In genomic region chr3:104758406-104758805, GRCm38 (mm10) we compare ENCODE assay signal across 8 mouse cellular contexts. TPM values are rescaled to one million over a fixed set of nuclear protein-coding genes. Genes with fewer than 3 reads are reported as not detected.
DNase-seq lines count a peak whose midpoint lies in the region; ATAC-seq lines count a peak whose summit lies in the region.

No protein-coding gene starts in this region.

- 2% methylated on average over 27 of the region's 27 CpGs for WGBS in hindbrain, embryonic 12.5 days

- peak overlapping the region; percentile 55 for H3K4me2 ChIP-seq in hindbrain, embryonic 12.5 days (replicated peaks)

- peaks cover 30% of the 10 kb centered on the region for H3K27me3 ChIP-seq in hindbrain, embryonic 12.5 days

- DNase-seq in WW6 (ENCODE audit: low read depth, low spot score) = peak; percentile 66
- DNase-seq in cerebellum, postnatal 14 days = peak; percentile 86 to 91
- DNase-seq in frontal cortex, postnatal 14 days (ENCODE audit: low spot score in 2 of 2) = peak; percentile 18 to 58
- DNase-seq in layer of hippocampus, postnatal 36 days = peak; percentile 53
- peak; percentile 70 to 76 for DNase-seq in lung, postnatal 4 days
- DNase-seq in right cerebral cortex, adult 2 months (ENCODE audit: low spot score in 2 of 2) = peak; percentile 47 to 55
- DNase-seq in urinary bladder, postnatal 36 days (ENCODE audit: low spot score in 2 of 2) = peak; percentile 33 to 66

- no peak overlapping the region for H3K27ac ChIP-seq in hindbrain, embryonic 12.5 days

- no peaks in the 10 kb centered on the region for H3K36me3 ChIP-seq in hindbrain, embryonic 12.5 days

- no peaks in the 10 kb centered on the region for H3K9me3 ChIP-seq in hindbrain, embryonic 12.5 days (replicated peaks)

- peaks cover 10% of the 10 kb centered on the region; the same call in 1 of the 2 replicates for H3K4me1 ChIP-seq in hindbrain, embryonic 12.5 days

- peak overlapping the region; percentile 24; the same call in 1 of the 2 replicates for H3K9ac ChIP-seq in hindbrain, embryonic 12.5 days

- H3K4me3 ChIP-seq in hindbrain, embryonic 12.5 days = peak overlapping the region; percentile 32

- peak; percentile 81 for ATAC-seq in hindbrain, embryonic 12.5 days (ENCODE audit: low FRiP score)

RNA-seq across cellular contexts. Expression of gene Ppm1j, which starts 22.4 kb away (rescaled TPM):
- 1.4 and 2.0 TPM in 2 replicates for polyA plus RNA-seq in hindbrain, embryonic 12.5 days (2016; fragmentation: Nextera tagmentation; extraction: Ambion mirVana)
- under 1 TPM in 1 of 2 experiments, not detected in 1; 0.25 TPM for total RNA-seq in layer of hippocampus, postnatal 36 days (2021)

RNA-seq across cellular contexts. Expression of gene Fam19a3, which starts 23.2 kb away (rescaled TPM):
- 0.06 TPM in 1 of 2 replicates, not detected in the other for polyA plus RNA-seq in hindbrain, embryonic 12.5 days (2016; fragmentation: Nextera tagmentation; extraction: Ambion mirVana)
- total RNA-seq in layer of hippocampus, postnatal 36 days (2021) = not detected

RNA-seq across cellular contexts. Expression of gene Rhoc, which starts 29.8 kb away (rescaled TPM):
- 112 and 121 TPM in 2 replicates for polyA plus RNA-seq in hindbrain, embryonic 12.5 days (2016; fragmentation: Nextera tagmentation; extraction: Ambion mirVana)
- total RNA-seq in layer of hippocampus, postnatal 36 days (2021) = 10 to 100 TPM; 24.0 to 24.3 TPM

RNA-seq across cellular contexts. Expression of gene Mov10, which starts 60.0 kb away (rescaled TPM):
- 27.1 and 38.0 TPM in 2 replicates for polyA plus RNA-seq in hindbrain, embryonic 12.5 days (2016; fragmentation: Nextera tagmentation; extraction: Ambion mirVana)
- total RNA-seq in layer of hippocampus, postnatal 36 days (2021) = 10 to 100 TPM in 1 of 2 experiments, 1 to 10 TPM in 1; 8.4 to 12.9 TPM

Comparison
In these comparisons a context has a peak if more than half of its experiments do, and no peak if none do; other contexts are left out.
1. DNase-seq: peak in every context shown above with its lines; median percentile 88 in cerebellum, postnatal 14 days; 73 in lung, postnatal 4 days; 66 in WW6; 53 in layer of hippocampus, postnatal 36 days; 51 in right cerebral cortex, adult 2 months; 50 in urinary bladder, postnatal 36 days; 38 in frontal cortex, postnatal 14 days.